Mouse (Mus musculus): ENCODE measurements around the gene D630045J12Rik.

The D630045J12Rik gene

GRCm38 (mm10) chr6:38242833-38243232 lies 11.0 kb downstream of the D630045J12Rik start:
- no peak for DNase-seq (ENCODE audit: low read depth, low spot score)

- DNase-seq (ENCODE audit: low read depth, low spot score): no peak
Observed at GRCm38 (mm10) chr6:38242295-38242830, 11.4 kb downstream of the D630045J12Rik start.

- DNase-seq (ENCODE audit: low read depth, low spot score): no peak
Observed at GRCm38 (mm10) chr6:38241508-38241907, 12.3 kb downstream of the D630045J12Rik start.

GRCm38 (mm10) chr6:38240618-38241017 lies 13.2 kb downstream of the D630045J12Rik start:
- no peak for DNase-seq (ENCODE audit: low read depth, low spot score)

- DNase-seq (ENCODE audit: low read depth, low spot score): no peak
Observed at GRCm38 (mm10) chr6:38238382-38238781, 15.4 kb downstream of the D630045J12Rik start.

GRCm38 (mm10) chr6:38235991-38236658 lies 17.7 kb downstream of the D630045J12Rik start:
- no peak for DNase-seq (ENCODE audit: low read depth, low spot score)

GRCm38 (mm10) chr6:38233803-38234202 lies 20.0 kb downstream of the D630045J12Rik start:
- DNase-seq (ENCODE audit: low read depth, low spot score): no peak

- no peak for DNase-seq (ENCODE audit: low read depth, low spot score)
Observed at GRCm38 (mm10) chr6:38232917-38233316, 20.9 kb downstream of the D630045J12Rik start.

GRCm38 (mm10) chr6:38231994-38232393 lies 21.8 kb downstream of the D630045J12Rik start:
- DNase-seq (ENCODE audit: low read depth, low spot score): no peak

GRCm38 (mm10) chr6:38224079-38224478 lies 29.7 kb downstream of the D630045J12Rik start:
- DNase-seq (ENCODE audit: low read depth, low spot score): no peak

- DNase-seq (ENCODE audit: low read depth, low spot score): no peak
Observed at GRCm38 (mm10) chr6:38219261-38219660, 34.5 kb downstream of the D630045J12Rik start.

- DNase-seq (ENCODE audit: low read depth, low spot score): no peak
Observed at GRCm38 (mm10) chr6:38215448-38216110, 38.2 kb downstream of the D630045J12Rik start.

- DNase-seq (ENCODE audit: low read depth, low spot score): no peak
Observed at GRCm38 (mm10) chr6:38207621-38208020, 46.2 kb downstream of the D630045J12Rik start.

- no peak for DNase-seq (ENCODE audit: low read depth, low spot score)
Observed at GRCm38 (mm10) chr6:38206941-38207531, 46.8 kb downstream of the D630045J12Rik start.

GRCm38 (mm10) chr6:38205375-38205774 lies 48.4 kb downstream of the D630045J12Rik start:
- DNase-seq (ENCODE audit: low read depth, low spot score): no peak

GRCm38 (mm10) chr6:38203820-38204219 lies 50.0 kb downstream of the D630045J12Rik start:
- no peak for DNase-seq (ENCODE audit: low read depth, low spot score)

- no peak for DNase-seq (ENCODE audit: low read depth, low spot score)
Observed at GRCm38 (mm10) chr6:38202816-38203215, 51.0 kb downstream of the D630045J12Rik start.

- no peak for DNase-seq (ENCODE audit: low read depth, low spot score)
Observed at GRCm38 (mm10) chr6:38201495-38201894, 52.3 kb downstream of the D630045J12Rik start.

- no peak for DNase-seq (ENCODE audit: low read depth, low spot score)
Observed at GRCm38 (mm10) chr6:38199599-38199998, 54.2 kb downstream of the D630045J12Rik start.

GRCm38 (mm10) chr6:38198727-38199126 lies 55.1 kb downstream of the D630045J12Rik start:
- DNase-seq (ENCODE audit: low read depth, low spot score): no peak

GRCm38 (mm10) chr6:38196266-38197189 lies 57.3 kb downstream of the D630045J12Rik start:
- DNase-seq (ENCODE audit: low read depth, low spot score): no peak
